11 mouse cellular contexts compared by ENCODE assay signal in the genomic region with DNA sequence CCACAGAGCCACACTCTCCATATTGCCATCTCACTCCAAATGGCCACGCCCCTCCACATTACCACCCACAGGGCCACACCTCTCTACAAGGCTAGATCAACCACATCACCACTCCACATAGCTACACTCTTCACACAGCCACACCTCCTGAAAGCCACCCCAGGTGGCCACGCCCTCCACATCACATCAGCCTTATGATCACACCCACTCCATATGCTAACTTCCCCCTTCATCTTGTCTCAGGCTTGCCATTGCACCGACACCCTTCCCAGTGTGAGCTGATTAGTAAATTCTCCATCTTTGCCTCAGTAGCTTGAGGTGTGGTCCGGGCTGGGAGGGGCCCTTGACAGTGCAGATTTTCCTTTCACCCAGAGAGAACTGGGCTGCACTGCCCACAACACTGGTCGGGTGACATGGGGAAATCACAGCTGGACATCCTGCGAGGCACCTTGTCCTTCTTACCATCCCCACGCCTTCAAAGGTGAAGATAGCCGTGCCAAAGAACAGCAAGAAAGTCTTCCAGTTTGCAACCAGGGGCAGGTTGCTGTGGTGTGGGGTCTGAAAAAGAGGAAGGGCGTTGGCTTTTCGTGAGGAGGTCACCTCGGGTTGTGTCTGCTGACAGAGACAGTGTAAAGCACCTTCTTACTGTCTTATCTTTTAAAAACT. TPM values are rescaled to one million over a fixed set of nuclear protein-coding genes. Genes with fewer than 3 reads are reported as not detected.
DNase-seq lines count a peak whose midpoint lies in the region; ATAC-seq and TF ChIP-seq lines count a peak whose summit lies in the region.
"Had no signal": no experiment of that assay in that cellular context is flagged by ENCODE, and none has a peak within 500 bp of the region (broad histone marks: within the 10 kb centered on the region; RNA-seq: fewer than 3 reads in every experiment).

No protein-coding gene starts in this region.

- DNase-seq in intestine, embryonic 14.5 days (ENCODE audit: low spot score) = no peak
- peak; percentile 46 for DNase-seq in c-Kit-positive CD71-positive TER-119-negative erythroid progenitor cells, embryonic 14.5 days (ENCODE audit: low read depth)
- peak; percentile 41 for DNase-seq in lung, postnatal 25 days (ENCODE audit: low spot score)
- DNase-seq in hindbrain, embryonic 14.5 days (ENCODE audit: low spot score) = no peak
- DNase-seq in cerebellum, adult 11 months = no peak
- DNase-seq: cerebellum, adult 18-20 months had no signal

- H3K27ac ChIP-seq in intestine, embryonic 14.5 days (ENCODE audit: low read depth) = no peak overlapping the region
- H3K27ac ChIP-seq in intestine, postnatal 0 days (ENCODE audit: low read depth, low read length) = no peak overlapping the region
- no peak overlapping the region for H3K27ac ChIP-seq in stomach, embryonic 14.5 days (ENCODE audit: low read length)
- H3K27ac ChIP-seq in neural tube, embryonic 15.5 days (replicated peaks) = no peak overlapping the region
- H3K27ac ChIP-seq in hindbrain, embryonic 14.5 days = no peak overlapping the region
- H3K27ac ChIP-seq: hindbrain, embryonic 13.5 days had no signal

- 85% methylated on average over 11 of the region's 11 CpGs for WGBS in intestine, embryonic 14.5 days
- WGBS in intestine, postnatal 0 days = 85% methylated on average over 11 of the region's 11 CpGs
- WGBS in stomach, embryonic 14.5 days = 85% methylated on average over 11 of the region's 11 CpGs
- WGBS in neural tube, embryonic 15.5 days = 91% methylated on average over 11 of the region's 11 CpGs
- 92% methylated on average over 11 of the region's 11 CpGs for WGBS in hindbrain, embryonic 14.5 days

- H3K9me3 ChIP-seq in intestine, embryonic 14.5 days (ENCODE audit: control insufficient read depth, low read length) = no peaks in the 10 kb centered on the region
- H3K9me3 ChIP-seq in intestine, postnatal 0 days (ENCODE audit: control insufficient read depth) = no peaks in the 10 kb centered on the region
- no peaks in the 10 kb centered on the region for H3K9me3 ChIP-seq in stomach, embryonic 14.5 days (ENCODE audit: control insufficient read depth, low read depth, low read length)
- H3K9me3 ChIP-seq in neural tube, embryonic 15.5 days (replicated peaks) = no peaks in the 10 kb centered on the region
- H3K9me3 ChIP-seq in hindbrain, embryonic 14.5 days (ENCODE audit: control insufficient read depth, low read length) = no peaks in the 10 kb centered on the region
- H3K9me3 ChIP-seq: hindbrain, embryonic 13.5 days had no signal

- no peak for TF ChIP-seq CTCF in intestine, postnatal 0 days (IDR thresholded peaks at IDR 0.05; ENCODE audit: low read depth)

- no peaks in the 10 kb centered on the region for H3K4me1 ChIP-seq in intestine, embryonic 14.5 days (replicated peaks; ENCODE audit: control insufficient read depth, insufficient read depth, low read length)
- H3K4me1 ChIP-seq in intestine, postnatal 0 days (replicated peaks; ENCODE audit: control insufficient read depth, insufficient read depth, low read length) = no peaks in the 10 kb centered on the region
- H3K4me1 ChIP-seq in stomach, embryonic 14.5 days (ENCODE audit: control insufficient read depth, insufficient read depth, low read length) = no peaks in the 10 kb centered on the region
- no peaks in the 10 kb centered on the region for H3K4me1 ChIP-seq in neural tube, embryonic 15.5 days
- H3K4me1 ChIP-seq in hindbrain, embryonic 14.5 days (replicated peaks; ENCODE audit: control insufficient read depth, insufficient read depth, low read length) = no peaks in the 10 kb centered on the region
- H3K4me1 ChIP-seq: hindbrain, embryonic 13.5 days had no signal

- no peaks in the 10 kb centered on the region for H3K27me3 ChIP-seq in intestine, embryonic 14.5 days (replicated peaks; ENCODE audit: control insufficient read depth, insufficient read depth, low read length)
- H3K27me3 ChIP-seq in intestine, postnatal 0 days (replicated peaks; ENCODE audit: control insufficient read depth, insufficient read depth, low read length) = no peaks in the 10 kb centered on the region
- H3K27me3 ChIP-seq in stomach, embryonic 14.5 days (ENCODE audit: control insufficient read depth, insufficient read depth, low read length) = no peaks in the 10 kb centered on the region
- no peaks in the 10 kb centered on the region for H3K27me3 ChIP-seq in neural tube, embryonic 15.5 days (replicated peaks)
- H3K27me3 ChIP-seq in hindbrain, embryonic 14.5 days (ENCODE audit: control insufficient read depth, insufficient read depth, low read length) = no peaks in the 10 kb centered on the region
- H3K27me3 ChIP-seq: hindbrain, embryonic 13.5 days had no signal

- H3K4me2 ChIP-seq in intestine, embryonic 14.5 days (ENCODE audit: low read length) = no peak overlapping the region
- H3K4me2 ChIP-seq in intestine, postnatal 0 days (replicated peaks; ENCODE audit: low read depth) = no peak overlapping the region
- H3K4me2 ChIP-seq in stomach, embryonic 14.5 days (replicated peaks; ENCODE audit: low read depth, low read length) = no peak overlapping the region
- H3K4me2 ChIP-seq in neural tube, embryonic 15.5 days = no peak overlapping the region
- H3K4me2 ChIP-seq in hindbrain, embryonic 14.5 days (replicated peaks) = no peak overlapping the region
- H3K4me2 ChIP-seq: hindbrain, embryonic 13.5 days had no signal

- 0 out of 2 replicates have a peak, but pooled peaks have one; percentile 36 for ATAC-seq in intestine, embryonic 14.5 days (replicated peaks; ENCODE audit: low FRiP score, low TSS enrichment, low read depth)
- no peak for ATAC-seq in intestine, postnatal 0 days
- peak; percentile 33; the same call in 1 of the 2 replicates for ATAC-seq in stomach, embryonic 14.5 days (ENCODE audit: insufficient number of reproducible peaks, insufficient read depth, low FRiP score, low read depth)
- no peak for ATAC-seq in neural tube, embryonic 15.5 days (ENCODE audit: low FRiP score)
- ATAC-seq in hindbrain, embryonic 14.5 days (ENCODE audit: low FRiP score) = no peak

- no peak overlapping the region for H3K9ac ChIP-seq in intestine, embryonic 14.5 days (ENCODE audit: low read length)
- no peak overlapping the region for H3K9ac ChIP-seq in intestine, postnatal 0 days (ENCODE audit: low read depth, low read length)
- no peak overlapping the region for H3K9ac ChIP-seq in stomach, embryonic 14.5 days (replicated peaks; ENCODE audit: low read depth, low read length)
- H3K9ac ChIP-seq in neural tube, embryonic 15.5 days (replicated peaks) = no peak overlapping the region
- no peak overlapping the region for H3K9ac ChIP-seq in hindbrain, embryonic 14.5 days
- H3K9ac ChIP-seq: hindbrain, embryonic 13.5 days had no signal

- no peak overlapping the region for H3K4me3 ChIP-seq in intestine, embryonic 14.5 days (ENCODE audit: low read depth, low read length)
- H3K4me3 ChIP-seq in intestine, postnatal 0 days (ENCODE audit: low read depth, low read length) = no peak overlapping the region
- no peak overlapping the region for H3K4me3 ChIP-seq in stomach, embryonic 14.5 days (ENCODE audit: low read depth, low read length)
- no peak overlapping the region for H3K4me3 ChIP-seq in neural tube, embryonic 15.5 days (replicated peaks)
- H3K4me3 ChIP-seq in hindbrain, embryonic 14.5 days (replicated peaks; ENCODE audit: low read length) = no peak overlapping the region
- H3K4me3 ChIP-seq: hindbrain, embryonic 13.5 days had no signal

- H3K36me3 ChIP-seq in intestine, embryonic 14.5 days (ENCODE audit: control insufficient read depth, insufficient read depth, low read length) = no peaks in the 10 kb centered on the region
- H3K36me3 ChIP-seq in intestine, postnatal 0 days (ENCODE audit: control insufficient read depth, insufficient read depth) = no peaks in the 10 kb centered on the region
- no peaks in the 10 kb centered on the region for H3K36me3 ChIP-seq in stomach, embryonic 14.5 days (ENCODE audit: control insufficient read depth, insufficient read depth, low read length)
- no peaks in the 10 kb centered on the region for H3K36me3 ChIP-seq in neural tube, embryonic 15.5 days
- H3K36me3 ChIP-seq in hindbrain, embryonic 14.5 days (replicated peaks; ENCODE audit: control insufficient read depth, insufficient read depth) = no peaks in the 10 kb centered on the region
- H3K36me3 ChIP-seq: hindbrain, embryonic 13.5 days had no signal

RNA-seq across cellular contexts. Expression of a gene that starts 20.3 kb away (rescaled TPM):
- not detected in 2 replicates for polyA plus RNA-seq in intestine, embryonic 14.5 days (2014; fragmentation: Nextera tagmentation; extraction: Ambion mirVana)
- polyA plus RNA-seq in intestine, postnatal 0 days (2015; fragmentation: Nextera tagmentation; extraction: Ambion mirVana) = not detected in 2 replicates
- polyA plus RNA-seq in stomach, embryonic 14.5 days (2014; fragmentation: Nextera tagmentation; extraction: Ambion mirVana) = not detected in 2 replicates
- polyA plus RNA-seq in neural tube, embryonic 15.5 days (2015; fragmentation: Nextera tagmentation; extraction: Ambion mirVana) = not detected in 2 replicates
- polyA plus RNA-seq in hindbrain, embryonic 14.5 days (2014; fragmentation: Nextera tagmentation; extraction: Ambion mirVana) = not detected in 2 replicates
- polyA plus RNA-seq: hindbrain, embryonic 13.5 days; limb, embryonic 14.5 days had no signal

RNA-seq across cellular contexts. Expression of a gene that starts 33.3 kb away (rescaled TPM):
- polyA plus RNA-seq in intestine, embryonic 14.5 days (2014; fragmentation: Nextera tagmentation; extraction: Ambion mirVana) = 23.1 and 24.9 TPM in 2 replicates
- polyA plus RNA-seq in intestine, postnatal 0 days (2015; fragmentation: Nextera tagmentation; extraction: Ambion mirVana) = 14.8 and 15.4 TPM in 2 replicates
- polyA plus RNA-seq in stomach, embryonic 14.5 days (2014; fragmentation: Nextera tagmentation; extraction: Ambion mirVana) = 23.3 and 25.2 TPM in 2 replicates
- polyA plus RNA-seq in neural tube, embryonic 15.5 days (2015; fragmentation: Nextera tagmentation; extraction: Ambion mirVana) = 33.1 and 37.1 TPM in 2 replicates
- 32.9 and 35.8 TPM in 2 replicates for polyA plus RNA-seq in hindbrain, embryonic 14.5 days (2014; fragmentation: Nextera tagmentation; extraction: Ambion mirVana)

RNA-seq across cellular contexts. Expression of a gene that starts 53.3 kb away (rescaled TPM):
- 3.0 and 3.1 TPM in 2 replicates for polyA plus RNA-seq in intestine, embryonic 14.5 days (2014; fragmentation: Nextera tagmentation; extraction: Ambion mirVana)
- polyA plus RNA-seq in intestine, postnatal 0 days (2015; fragmentation: Nextera tagmentation; extraction: Ambion mirVana) = 3.5 and 4.2 TPM in 2 replicates
- 1.8 and 3.2 TPM in 2 replicates for polyA plus RNA-seq in stomach, embryonic 14.5 days (2014; fragmentation: Nextera tagmentation; extraction: Ambion mirVana)
- polyA plus RNA-seq in neural tube, embryonic 15.5 days (2015; fragmentation: Nextera tagmentation; extraction: Ambion mirVana) = 0.56 and 2.7 TPM in 2 replicates
- 0.20 and 0.36 TPM in 2 replicates for polyA plus RNA-seq in hindbrain, embryonic 14.5 days (2014; fragmentation: Nextera tagmentation; extraction: Ambion mirVana)

RNA-seq across cellular contexts. Expression of a gene that starts 53.7 kb away (rescaled TPM):
- 0.09 TPM in 2 replicates for polyA plus RNA-seq in intestine, embryonic 14.5 days (2014; fragmentation: Nextera tagmentation; extraction: Ambion mirVana)
- polyA plus RNA-seq in intestine, postnatal 0 days (2015; fragmentation: Nextera tagmentation; extraction: Ambion mirVana) = not detected in 2 replicates
- 0.10 and 0.22 TPM in 2 replicates for polyA plus RNA-seq in stomach, embryonic 14.5 days (2014; fragmentation: Nextera tagmentation; extraction: Ambion mirVana)
- polyA plus RNA-seq in neural tube, embryonic 15.5 days (2015; fragmentation: Nextera tagmentation; extraction: Ambion mirVana) = 0.51 and 0.55 TPM in 2 replicates
- polyA plus RNA-seq in hindbrain, embryonic 14.5 days (2014; fragmentation: Nextera tagmentation; extraction: Ambion mirVana) = 0.70 and 0.99 TPM in 2 replicates

Comparison
In these comparisons a context has a peak if more than half of its experiments do, and no peak if none do; other contexts are left out.
1. ATAC-seq: peak in intestine, embryonic 14.5 days (single experiment) and stomach, embryonic 14.5 days (single experiment); none in intestine, postnatal 0 days (single experiment), neural tube, embryonic 15.5 days (single experiment) and hindbrain, embryonic 14.5 days (single experiment).
2. DNase-seq: peak in c-Kit-positive CD71-positive TER-119-negative erythroid progenitor cells, embryonic 14.5 days (single experiment) and lung, postnatal 25 days (single experiment); none in intestine, embryonic 14.5 days (single experiment), hindbrain, embryonic 14.5 days (single experiment) and cerebellum, adult 11 months (single experiment).